Mouse (Mus musculus) left cerebral cortex, adult 11 months (tissue): Measurements from ENCODE around the gene Itgae.
A peak's percentile ranks its signal among the peaks of the same experiment; 100 is the strongest.

Experiments
- DNase-seq: peaks from one replicate; pipeline ENCODE4 v3.0.0; 2022; ENCODE audit warnings: low spot score

Itgae gene

DNA sequence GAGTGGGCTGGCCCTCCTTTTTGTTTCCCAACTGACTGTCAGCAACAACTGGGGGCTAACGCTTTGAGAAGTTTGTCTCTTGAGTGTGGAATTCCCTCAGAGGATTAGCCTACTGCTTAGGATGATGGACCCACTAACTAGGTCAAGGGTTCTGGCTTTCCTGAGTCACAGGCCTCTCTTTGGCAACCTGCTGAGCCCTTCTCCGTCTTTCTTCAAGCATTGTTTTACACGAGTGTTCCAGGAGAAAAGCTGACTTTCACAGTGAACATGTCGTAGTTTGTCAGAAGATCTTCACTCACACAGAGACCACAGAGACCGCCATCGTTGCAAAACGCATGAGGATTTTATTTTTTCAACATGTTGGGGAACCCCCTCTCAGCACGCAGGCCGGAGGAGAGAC, 57.8 kb downstream of the Itgae start:
- DNase-seq = no peak

DNA sequence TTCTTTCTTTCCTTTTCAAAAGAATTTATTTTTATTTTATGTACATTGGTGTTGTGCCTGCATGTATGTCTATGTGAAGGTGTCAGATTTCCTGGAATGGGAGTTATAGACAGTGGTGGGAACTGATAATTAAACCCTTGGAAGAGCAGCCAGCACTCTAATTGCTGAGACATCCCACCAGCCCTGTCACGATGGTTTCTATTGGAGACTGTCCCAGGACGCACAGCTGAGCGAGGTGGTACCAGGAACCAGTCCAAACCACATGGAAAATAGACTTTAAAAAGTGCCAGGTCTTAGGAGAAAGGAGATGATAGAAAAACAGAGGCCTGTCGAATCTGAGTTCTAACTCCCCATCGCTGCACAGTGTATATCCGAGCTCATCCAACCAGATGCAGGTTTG, 64.7 kb downstream of the Itgae start:
- no peak for DNase-seq

DNA sequence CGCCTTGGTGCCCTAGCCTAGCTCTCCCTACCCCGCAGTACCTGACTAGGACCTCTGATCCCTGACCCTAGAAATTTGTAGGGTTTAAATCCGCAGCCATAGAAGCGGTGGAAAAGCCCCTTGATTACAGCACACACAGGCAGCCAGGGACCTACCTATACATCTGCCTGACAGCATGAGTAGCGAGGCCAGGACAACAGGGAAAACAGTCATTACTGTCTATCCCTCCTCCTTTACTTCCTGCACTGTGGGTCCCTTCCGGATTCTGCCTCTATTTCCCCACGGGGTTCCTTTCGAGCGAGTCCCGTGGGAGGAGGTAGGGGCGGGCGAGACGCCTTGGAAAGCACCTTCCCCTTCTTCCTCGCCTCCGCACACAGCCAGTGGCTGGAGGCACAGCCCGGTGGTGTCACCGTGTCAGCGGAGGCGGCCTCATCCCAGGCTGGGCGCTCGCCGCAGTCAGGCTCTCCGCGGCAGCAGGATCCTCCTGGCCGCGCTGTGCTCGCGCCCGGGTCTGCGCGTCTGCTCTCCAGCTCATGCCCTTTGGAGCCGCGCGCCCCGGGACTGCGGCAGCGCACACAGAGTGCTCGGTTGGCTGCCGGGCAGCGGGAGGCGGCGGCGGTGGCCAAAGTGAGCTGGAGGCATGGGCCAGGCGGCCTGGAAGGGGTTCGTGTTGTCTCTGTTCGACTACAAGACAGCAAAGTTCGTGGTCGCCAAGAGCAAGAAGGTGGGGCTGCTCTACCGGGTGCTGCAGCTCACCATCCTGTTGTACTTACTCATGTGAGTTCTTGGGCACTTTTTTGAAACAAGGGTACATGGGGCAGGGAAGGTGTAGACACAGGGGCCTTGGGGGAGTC, 69.8 kb downstream of the Itgae start, which contains the start of gene P2rx5:
Gene P2rx5, plus strand, starts transcription at position 465 of the 854 bp plus-strand sequence.
- DNase-seq = no peak

DNA sequence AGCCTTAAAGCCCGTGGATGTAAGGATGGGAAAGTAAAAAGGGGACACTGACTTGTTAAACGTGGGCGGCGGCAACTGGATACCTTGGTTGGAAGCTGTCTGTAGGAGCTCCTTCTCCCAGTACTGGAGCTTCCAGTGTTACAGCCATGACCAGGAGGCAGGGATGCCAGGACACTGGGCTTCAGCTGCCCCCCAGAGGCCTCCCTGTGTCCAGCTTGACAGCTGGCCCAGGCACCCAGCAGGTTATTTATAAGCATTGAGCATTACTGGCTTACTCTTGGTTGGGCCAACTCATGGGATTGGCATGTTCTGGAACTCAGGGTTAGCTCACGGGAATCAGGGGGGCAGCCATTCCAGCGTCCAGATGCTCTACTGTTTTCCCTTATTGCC, 70.4 kb downstream of the Itgae start:
- no peak for DNase-seq

DNA sequence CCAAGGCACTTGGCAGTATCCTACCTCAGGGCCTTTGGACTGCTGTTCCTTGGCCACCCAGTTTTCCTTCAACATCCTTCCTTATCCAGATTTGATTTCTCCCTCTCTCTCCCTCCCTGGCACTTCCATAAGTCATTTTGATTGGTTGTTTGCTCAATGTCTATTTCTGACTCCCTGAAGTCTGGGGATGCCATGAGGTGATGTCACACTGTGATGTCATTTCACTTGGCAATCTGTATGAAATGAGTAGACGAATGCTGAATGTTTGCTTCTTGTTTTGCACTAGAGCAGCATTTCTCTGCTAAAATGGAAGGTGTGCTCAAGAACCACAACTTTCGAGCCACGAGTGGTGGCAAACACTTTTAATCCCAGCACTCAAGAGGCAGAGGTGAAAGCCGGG, 71.2 kb downstream of the Itgae start:
- no peak for DNase-seq

DNA sequence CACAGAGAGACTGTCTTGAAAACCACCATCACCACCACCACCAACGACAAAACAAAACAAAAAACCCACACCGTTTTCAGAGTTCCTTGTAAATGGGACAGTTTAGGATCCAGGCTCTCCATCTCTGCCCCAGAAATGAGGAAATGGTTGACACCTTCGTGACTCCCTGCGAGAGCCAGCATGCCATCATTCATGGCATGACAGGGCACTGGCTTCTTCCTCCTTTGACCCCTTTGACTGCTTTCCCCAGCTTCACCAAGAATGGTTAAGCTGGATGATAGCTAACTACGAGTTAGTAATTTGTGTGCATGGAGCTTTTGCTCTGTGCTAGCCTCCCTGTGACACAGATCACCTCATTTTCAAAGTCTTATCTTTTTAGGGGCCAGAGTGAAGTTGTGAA, 71.9 kb downstream of the Itgae start:
- DNase-seq = no peak

DNA sequence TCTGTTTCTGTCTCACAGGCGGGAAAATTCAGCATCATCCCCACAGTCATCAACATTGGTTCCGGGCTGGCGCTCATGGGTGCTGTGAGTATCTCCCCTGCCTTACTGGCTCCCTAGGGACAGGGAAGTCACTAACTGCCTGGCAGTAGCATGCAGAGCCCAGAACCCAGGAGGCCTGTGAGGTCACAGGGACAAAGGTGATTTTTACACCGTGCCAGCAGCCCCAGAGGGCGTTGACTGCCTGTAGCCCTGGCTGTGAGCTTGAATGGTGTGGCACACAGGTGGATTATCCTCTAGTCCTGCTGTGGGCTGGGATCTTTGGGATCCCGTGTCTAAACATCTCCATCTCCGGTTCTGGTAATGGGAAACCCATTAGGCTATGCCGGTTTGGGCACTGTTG, 77.7 kb downstream of the Itgae start:
- no peak for DNase-seq

DNA sequence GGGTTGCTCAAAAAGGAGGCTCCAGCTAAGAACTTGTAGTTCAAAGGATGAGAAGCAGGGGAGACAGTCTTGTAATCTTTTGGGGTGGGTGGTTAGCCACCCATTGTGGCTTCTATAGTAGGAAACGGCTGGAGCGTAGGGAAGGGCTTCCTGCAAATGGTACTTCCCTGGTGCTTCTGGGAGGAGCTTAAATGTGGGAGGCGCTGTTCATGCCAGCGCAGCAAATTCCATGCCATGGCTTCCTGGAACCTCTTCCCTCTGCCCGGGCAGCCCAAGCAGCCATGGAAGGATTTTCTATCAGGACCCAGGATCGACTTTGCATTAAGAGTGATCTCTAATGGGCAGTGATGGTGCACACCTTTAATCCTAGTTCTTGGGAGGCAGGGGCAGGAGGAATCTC, 78.2 kb downstream of the Itgae start:
- no peak for DNase-seq

DNA sequence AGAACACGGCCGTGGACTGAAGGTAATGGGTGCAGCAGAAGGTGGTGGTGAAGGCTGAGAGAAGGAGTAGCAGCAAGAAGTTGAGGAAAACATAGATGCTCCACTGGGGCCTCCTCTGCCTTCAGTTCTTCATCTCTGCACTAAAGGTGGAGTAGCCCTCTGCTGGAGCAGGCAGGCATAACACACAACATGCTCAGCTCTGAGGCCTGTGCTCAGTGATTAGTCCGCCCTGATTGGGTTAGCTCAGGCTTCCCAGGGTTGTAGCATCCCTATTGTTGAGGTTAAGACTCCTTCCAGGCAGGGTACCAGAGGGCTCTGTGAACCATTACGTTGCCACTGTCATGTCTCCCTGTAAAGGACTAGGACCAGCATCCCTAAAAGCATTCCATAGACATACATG, 78.8 kb downstream of the Itgae start:
- no peak for DNase-seq

DNA sequence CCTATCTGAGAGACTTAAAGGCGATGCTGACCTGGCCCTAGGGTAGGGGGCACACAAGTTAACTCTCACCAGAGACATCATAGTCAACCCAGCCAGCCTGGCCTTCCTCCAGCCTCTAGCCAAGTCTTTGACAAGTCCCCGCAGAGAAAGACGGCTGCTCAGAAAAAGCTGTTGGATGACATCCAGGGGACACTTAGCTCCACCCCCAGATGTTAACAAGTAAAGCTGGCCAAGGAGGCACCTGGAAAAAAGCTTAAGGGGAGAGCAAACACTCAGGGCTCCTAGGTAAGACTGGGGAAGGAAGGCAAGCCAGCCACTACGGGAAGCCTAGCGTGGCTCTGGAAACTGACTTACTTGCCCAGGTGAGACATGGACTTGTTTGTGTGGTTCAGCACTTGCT, 81.8 kb downstream of the Itgae start:
- no peak for DNase-seq

DNA sequence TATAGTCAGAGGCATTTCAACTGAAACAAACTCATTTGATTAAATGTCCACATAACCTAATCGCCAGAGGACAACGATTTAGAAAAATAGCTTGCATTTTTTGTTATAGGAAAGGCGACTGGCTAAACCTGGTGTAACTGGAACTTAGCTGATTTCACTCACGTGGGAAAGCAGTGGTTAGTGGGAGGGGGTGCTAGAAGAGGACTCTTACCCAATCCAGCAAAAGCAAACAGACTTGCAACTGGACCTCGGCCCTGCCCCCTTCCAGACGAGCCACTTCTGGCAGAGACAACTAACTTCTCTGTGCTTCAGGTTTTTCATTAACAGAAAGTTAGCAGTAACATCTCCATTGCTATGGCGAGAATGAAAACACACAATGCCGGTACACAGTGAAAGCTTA, 85.2 kb downstream of the Itgae start:
- DNase-seq = no peak

DNA sequence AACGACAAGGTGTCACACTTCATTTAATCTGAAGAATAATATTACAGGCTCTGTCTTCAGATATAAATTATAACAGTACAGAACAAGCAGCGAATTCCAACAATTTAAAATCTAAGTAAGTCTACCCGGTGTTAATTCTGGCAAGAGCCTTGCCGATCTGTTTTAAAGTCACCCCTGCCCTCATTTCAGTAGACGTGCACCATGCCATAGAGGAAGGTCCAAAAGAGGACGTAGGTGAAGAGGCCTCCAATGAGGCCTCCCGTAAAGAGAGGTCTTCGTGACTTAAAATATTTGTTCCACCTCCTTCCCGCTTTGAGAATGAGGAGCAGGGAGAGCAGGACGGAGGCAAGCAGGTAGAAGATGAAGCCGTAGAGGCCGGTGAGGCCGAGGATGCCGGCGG, 85.8 kb downstream of the Itgae start:
- no peak for DNase-seq

DNA sequence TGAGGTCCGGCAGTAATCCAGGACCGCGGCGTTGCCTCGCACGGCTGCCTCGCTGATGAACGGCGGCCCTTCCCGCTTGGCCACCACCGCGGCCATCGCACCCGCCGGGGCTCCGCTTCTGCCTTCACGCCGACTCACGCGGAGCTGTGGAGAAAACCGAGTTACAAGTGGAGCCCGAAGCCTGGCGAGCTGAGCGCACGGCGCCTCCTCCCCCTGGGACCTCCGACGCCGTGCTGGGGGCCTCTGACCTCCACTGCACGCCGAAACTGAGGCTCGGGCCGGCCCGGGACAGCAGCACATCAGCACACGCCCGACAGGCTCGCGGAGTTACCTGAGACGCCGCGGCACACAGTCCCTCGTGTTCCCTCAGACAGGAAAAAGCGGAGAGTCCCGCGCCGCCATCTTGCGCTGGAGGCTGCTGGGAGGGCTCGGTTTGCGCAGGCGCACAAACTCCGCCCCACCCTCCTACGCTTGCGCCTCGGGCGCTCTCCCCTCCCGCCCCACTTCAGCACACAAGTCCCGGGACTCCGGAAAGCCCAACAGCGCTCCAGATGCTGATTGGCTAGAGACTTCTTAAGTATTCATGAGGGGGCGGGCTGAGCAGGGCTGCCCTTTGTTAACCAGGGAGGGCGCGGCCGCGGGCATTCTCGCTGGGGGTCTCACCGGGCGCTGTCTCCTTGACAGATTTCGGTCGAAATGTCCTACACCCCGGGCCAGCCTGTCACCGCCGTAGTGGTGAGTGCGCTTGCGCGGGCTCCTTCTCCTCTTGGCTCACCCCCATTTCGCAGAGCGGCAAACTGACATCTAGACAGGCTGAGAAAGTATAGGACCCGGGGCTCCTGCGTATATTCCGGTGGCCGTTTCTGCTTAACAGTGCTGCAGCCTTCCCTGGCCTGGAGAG, 86.5 kb downstream of the Itgae start, which contains the start of the genes Emc6 and Tax1bp3:
Gene Emc6, minus strand, starts transcription at position 430 of the 901 bp plus-strand sequence.
Gene Tax1bp3, plus strand, starts transcription at position 476 of the 901 bp plus-strand sequence.
- peak; percentile 93 for DNase-seq

DNA sequence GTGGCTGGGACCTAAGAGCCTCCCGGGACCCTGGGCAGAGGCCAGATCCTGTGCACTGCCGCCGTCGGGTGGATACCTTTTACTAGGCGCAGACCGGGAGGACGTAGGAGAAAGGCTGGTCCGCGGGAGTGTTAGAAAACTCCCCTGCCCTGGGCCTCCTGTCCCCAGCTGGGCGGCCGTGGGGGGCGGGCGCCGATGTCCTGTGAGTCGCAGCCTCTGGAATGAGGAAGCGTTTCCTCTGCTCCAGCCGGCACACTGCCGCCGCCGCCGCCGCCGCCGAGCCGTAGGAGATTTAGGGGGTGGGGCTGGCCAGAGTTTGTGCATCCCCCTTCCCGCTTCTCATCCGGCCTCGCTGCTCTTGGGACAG, 87.1 kb downstream of the Itgae start:
- no peak for DNase-seq

DNA sequence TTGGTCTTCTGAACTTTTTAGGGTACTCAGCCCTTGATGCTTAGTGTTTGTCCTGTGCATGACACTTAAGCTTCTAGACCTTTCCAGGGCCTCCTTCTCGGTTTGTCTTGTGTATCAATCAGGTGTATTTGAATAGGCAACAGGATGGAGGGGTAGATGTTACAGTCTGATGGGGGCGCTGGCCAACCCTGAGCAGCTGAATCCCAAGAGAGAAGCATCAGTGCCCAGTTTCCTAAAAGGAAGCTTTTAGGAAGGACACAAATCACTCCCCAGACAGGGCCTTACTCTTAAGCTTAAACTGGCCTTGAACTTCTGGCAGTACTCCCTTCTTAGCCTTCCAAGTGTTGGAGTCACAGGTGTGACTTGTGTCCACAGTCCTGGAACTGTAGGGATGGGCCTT, 87.5 kb downstream of the Itgae start:
- DNase-seq = no peak

DNA sequence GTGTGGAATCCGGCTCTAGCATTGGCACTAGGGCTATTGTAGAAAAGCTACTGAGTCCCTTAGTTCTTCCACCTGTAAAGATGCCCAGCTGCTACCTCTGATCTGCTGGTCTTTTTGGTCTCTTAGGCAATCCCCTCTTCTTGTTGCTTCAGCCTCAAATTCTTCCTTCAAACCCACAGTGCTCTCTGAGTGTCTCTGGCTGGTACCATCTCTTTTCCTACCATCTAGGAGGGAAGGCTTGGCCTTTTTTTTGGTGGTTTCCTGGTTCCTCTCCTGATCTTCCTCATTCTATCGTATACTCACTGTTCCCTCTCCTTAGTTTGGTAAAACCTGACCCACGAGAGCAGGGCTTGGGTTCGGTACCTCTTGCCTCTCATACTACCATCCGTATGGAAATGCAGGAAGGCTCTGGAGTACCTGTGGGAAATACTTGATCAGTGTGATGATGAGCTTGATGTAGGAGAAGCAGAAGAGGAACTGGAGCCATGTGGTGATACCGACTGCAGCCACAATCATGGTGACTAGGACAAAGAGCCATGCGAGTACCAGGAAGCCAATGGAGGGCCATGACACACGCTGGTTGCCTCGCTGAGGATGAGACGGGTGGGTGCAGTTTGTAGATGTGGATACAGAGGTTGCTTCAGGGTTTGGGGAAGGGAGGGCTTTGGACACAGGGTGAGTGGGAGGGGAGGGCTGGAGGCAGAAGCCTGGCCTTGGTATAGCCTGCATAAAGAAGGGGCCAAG, 95.7 kb downstream of the Itgae start:
- DNase-seq = no peak

DNA sequence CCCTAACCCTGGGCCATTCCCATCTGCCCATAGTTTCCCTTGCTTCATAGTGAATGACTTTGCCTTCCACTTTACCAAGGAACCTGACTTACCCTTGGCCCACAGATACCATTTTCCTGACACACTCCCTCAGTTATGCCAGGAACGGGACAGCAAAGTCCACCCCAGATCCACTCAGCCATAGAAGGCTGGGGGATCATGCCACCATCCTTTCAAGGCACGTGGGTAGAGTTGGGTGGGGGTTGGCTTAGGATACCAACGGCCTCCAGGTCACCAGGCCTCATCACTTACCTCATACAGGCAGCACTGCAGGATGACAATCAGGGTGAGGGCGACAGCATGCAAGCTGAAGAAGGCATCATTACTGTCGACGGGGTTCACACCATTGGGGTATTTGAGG, 96.8 kb downstream of the Itgae start:
- no peak for DNase-seq

DNA sequence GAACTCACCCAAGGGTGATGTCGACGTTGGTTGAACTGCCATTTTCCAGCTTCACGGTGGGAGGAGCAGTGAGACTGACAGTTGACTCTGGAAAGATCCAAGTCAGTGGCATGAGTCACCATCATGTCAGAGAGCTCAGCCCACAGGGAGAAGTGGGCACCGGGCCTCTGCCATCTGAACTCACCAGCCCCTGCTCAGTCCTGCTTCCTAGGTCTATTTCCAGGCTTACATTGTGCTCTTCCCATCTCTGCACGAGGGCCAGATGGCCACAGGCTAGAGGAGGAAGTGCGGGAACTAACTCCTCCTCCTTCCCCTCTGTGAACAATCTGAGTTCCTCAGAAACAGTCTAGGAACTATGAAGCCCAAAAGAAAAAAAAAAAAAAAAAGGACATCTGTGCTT, 102.7 kb downstream of the Itgae start:
- DNase-seq = no peak

DNA sequence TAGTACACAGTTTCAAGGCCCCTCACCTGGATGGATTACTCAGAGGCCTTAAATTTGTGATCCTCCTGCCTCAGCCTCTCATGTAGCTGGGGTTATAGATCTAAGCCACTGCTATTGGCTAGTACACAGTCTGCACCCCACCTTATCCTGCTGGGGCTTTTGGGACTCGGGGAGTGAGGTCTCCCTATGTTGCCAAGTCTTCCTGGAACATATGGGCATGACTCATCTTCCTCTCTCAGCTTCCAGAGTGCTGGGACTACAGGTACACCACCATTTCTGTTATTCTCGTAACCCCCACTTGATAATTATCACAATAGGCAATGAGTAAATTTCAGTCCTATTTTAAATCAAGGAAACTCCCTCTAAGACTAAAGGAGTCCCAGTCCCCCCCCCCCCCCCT, 104.1 kb downstream of the Itgae start:
- no peak for DNase-seq
